Mouse (Mus musculus) CD4-positive, CD25-positive, alpha-beta regulatory T cell (primary cell): ENCODE results near the gene Ddo. TPM values are rescaled to one million over a fixed set of nuclear protein-coding genes. Genes with fewer than 3 reads are reported as not detected.

Experiments
- polyA plus RNA-seq: library from polyadenylated mRNA; unstranded; fragments of 100-300 nt; shearing (Covaris generic); gene quantifications from one replicate; pipeline ENCODE4 v1.2.1, GENCODE M21; 2017

Gene Ddo
- polyA plus RNA-seq = not detected

GRCm38 (mm10) chr10:40629656-40630311, at the start of gene Ddo:
TSS of gene Ddo (plus strand) at chr10:40630011.

GRCm38 (mm10) chr10:40683092-40683867, 53.5 kb downstream of the Ddo start, which contains the start of gene Mettl24:
TSS of gene Mettl24 (plus strand) at chr10:40683282.

Other genes with a start within 250 kb of the Ddo start
- not detected for gene Slc22a16, start 59.7 kb upstream of the Ddo start, polyA plus RNA-seq
- gene Mettl24, start 53.3 kb downstream of the Ddo start, polyA plus RNA-seq = not detected